Mouse (Mus musculus) heart, embryonic 12.5 days (tissue): Measurements from ENCODE around the gene Gm20388. TPM values are rescaled to one million over a fixed set of nuclear protein-coding genes. Genes with fewer than 3 reads are reported as not detected.

Experiments used
- ATAC-seq: fragments of 200-750 bp; cut with Nextera tagmentation; 2 replicates; pipeline ENCODE4 v1.8.0; 2017; ENCODE audit warnings: moderate TSS enrichment, moderate library complexity; ENCODE audit not compliant: insufficient number of reproducible peaks, low FRiP score
- H3K27ac ChIP-seq: fragments of 300-500 bp; sonication (generic); 2 replicates; pipeline ENCODE4 v1.5.1; 2016; ENCODE audit warnings: mild to moderate bottlenecking, moderate library complexity; ENCODE audit not compliant: poor library complexity, severe bottlenecking
- H3K27me3 ChIP-seq: fragments of 300-500 bp; sonication (generic); replicated peaks from 2 replicates; pipeline ENCODE4 v1.6.1; 2016; ENCODE audit warnings: mild to moderate bottlenecking, moderate library complexity
- H3K36me3 ChIP-seq: fragments of 300-500 bp; sonication (generic); 2 replicates; pipeline ENCODE4 v1.6.1; 2016; ENCODE audit warnings: mild to moderate bottlenecking, moderate library complexity
- H3K4me1 ChIP-seq: fragments of 300-500 bp; sonication (generic); replicated peaks from 2 replicates; pipeline ENCODE4 v1.6.1; 2016; ENCODE audit warnings: mild to moderate bottlenecking
- H3K4me2 ChIP-seq: fragments of 300-500 bp; sonication (generic); 2 replicates; pipeline ENCODE4 v1.6.1; 2016; ENCODE audit warnings: mild to moderate bottlenecking, moderate library complexity
- H3K4me3 ChIP-seq: fragments of 300-500 bp; sonication (generic); 2 replicates; pipeline ENCODE4 v1.5.1; 2016; ENCODE audit warnings: mild to moderate bottlenecking
- H3K9ac ChIP-seq: fragments of 300-500 bp; sonication (generic); 2 replicates; pipeline ENCODE4 v1.6.1; 2016; ENCODE audit warnings: mild to moderate bottlenecking, moderate library complexity
- H3K9me3 ChIP-seq: fragments of 300-500 bp; sonication (generic); replicated peaks from 2 replicates; pipeline ENCODE4 v1.6.1; 2016; ENCODE audit warnings: mild to moderate bottlenecking, moderate library complexity
- WGBS: fragments of 180-500 bp; shearing (Covaris S2); methylation state at CpG from one replicate; pipeline ENCODE4 v1.1.7; 2016; 5-methylcytosine and 5-hydroxymethylcytosine counted together
- polyA plus RNA-seq: library from polyadenylated mRNA; unstranded; fragments of >200 nt; fragmentation: Nextera tagmentation; extraction: Ambion mirVana; gene quantifications from 2 replicates; pipeline ENCODE4 v1.2.1, GENCODE M21; 2016

Gm20388 gene
- polyA plus RNA-seq, 1 experiment from 2014 or later = not detected

DNA sequence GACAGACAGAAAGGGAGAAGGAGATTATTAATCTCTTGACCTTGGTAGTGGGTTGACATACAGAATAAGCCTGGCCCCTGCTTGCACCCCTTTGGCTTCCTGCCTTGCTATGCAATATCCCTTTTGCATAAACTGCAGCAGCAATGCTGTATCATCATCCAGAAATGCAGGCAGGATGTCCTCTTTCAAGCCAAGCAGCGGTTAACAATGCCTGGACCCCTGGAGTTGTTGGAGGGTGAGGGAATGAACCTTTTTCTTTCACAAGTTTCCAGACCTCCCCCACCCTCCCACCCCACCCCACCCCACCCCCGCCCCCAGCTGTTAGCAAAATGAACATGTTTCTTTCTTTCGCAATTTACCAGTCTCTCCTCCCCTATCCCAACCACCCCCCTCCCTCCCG lies 3758.0 kb downstream of the Gm20388 start:
- peaks cover 11% of the 10 kb centered on the region; the same call in 1 of the 2 replicates for H3K4me1 ChIP-seq
- no peaks in the 10 kb centered on the region for H3K9me3 ChIP-seq
- no peak overlapping the region for H3K9ac ChIP-seq
- peaks cover 8% of the 10 kb centered on the region for H3K36me3 ChIP-seq
- H3K27me3 ChIP-seq = 0 out of 2 replicates have a peak, but pooled peaks cover 6% of the 10 kb centered on the region
- no peak for ATAC-seq
- no peak overlapping the region for H3K4me3 ChIP-seq
- 50% methylated on average over 4 of the region's 4 CpGs for WGBS
- no peak overlapping the region for H3K4me2 ChIP-seq
- H3K27ac ChIP-seq = no peak overlapping the region

DNA sequence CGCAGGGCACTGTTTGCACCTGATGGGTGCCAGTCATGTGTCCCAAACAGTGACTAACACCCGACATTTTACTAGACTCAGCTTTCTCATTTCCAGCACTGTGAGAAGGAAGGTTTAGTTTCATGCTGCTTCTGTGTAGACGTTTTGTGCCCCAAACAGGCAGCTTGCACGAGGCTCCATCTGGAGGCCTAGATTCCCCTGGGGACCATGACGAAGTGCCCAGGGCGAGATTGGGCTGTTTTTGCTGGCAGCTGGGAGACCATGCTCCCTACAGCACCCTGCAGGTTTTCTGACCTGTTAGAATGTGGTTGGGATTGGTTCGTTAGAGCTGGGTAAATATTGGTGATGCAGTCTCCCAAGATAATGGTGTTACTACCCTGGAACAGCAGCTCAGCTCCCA lies 3760.1 kb downstream of the Gm20388 start:
- Histone ChIP-seq H3K27ac (no peak overlapping the region), H3K4me2 (no peak overlapping the region), H3K4me1 (peaks cover 20% of the 10 kb centered on the region), H3K4me3 (no peak overlapping the region), H3K27me3 (0 out of 2 replicates have a peak, but pooled peaks cover 6% of the 10 kb centered on the region), H3K36me3 (no peaks in the 10 kb centered on the region), H3K9me3 (no peaks in the 10 kb centered on the region), H3K9ac (no peak overlapping the region)
- 72% methylated on average over 7 of the region's 7 CpGs for WGBS
- no peak for ATAC-seq

DNA sequence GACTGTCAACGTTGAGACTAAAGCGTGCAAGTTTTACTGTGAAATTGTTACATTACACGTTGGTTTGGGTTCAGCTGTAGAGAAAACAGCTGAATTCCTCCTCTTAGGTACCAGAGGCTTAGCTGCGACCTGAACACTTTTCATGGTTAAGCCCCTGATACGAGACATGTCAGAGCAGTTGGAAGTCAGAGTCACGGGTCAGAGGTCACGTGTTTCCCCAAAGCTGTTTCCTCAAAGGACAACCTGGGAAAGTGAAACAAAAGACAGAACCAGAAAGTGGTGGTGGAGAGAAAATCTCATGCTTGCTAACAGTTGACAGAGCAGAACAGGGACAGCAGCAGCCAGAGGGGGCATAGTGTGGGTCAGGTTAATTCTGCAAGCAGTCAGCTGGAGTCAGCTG lies 3760.8 kb downstream of the Gm20388 start:
- ATAC-seq = no peak
- 71% methylated on average over 7 of the region's 7 CpGs for WGBS
- Histone ChIP-seq H3K4me2 (no peak overlapping the region), H3K9me3 (no peaks in the 10 kb centered on the region), H3K27ac (no peak overlapping the region), H3K4me3 (no peak overlapping the region), H3K27me3 (0 out of 2 replicates have a peak, but pooled peaks cover 6% of the 10 kb centered on the region), H3K4me1 (peaks cover 26% of the 10 kb centered on the region), H3K36me3 (no peaks in the 10 kb centered on the region), H3K9ac (no peak overlapping the region)

DNA sequence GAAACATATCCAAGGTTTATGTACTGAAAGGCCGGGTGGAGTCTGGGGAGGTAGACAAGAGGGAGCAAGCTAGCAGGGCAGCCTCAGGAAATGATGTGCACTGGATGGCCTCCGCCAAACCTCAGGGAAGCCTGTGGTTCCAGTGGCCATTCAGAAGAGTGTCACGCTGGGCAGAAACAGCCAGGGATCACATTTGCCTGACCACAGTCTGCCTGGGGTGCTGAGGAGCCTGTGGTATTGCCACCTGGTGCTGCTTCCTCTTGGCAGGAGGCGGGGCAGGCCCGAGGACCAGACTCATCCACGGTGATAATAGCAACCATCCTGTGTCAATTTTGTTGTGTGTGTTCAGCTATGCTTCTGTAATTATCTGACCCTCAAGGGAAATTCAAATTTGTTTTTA lies 3762.0 kb downstream of the Gm20388 start:
- 0 out of 2 replicates have a peak, but pooled peaks cover 6% of the 10 kb centered on the region for H3K27me3 ChIP-seq
- no peaks in the 10 kb centered on the region for H3K9me3 ChIP-seq
- no peak overlapping the region for H3K27ac ChIP-seq
- WGBS = 63% methylated on average over 6 of the region's 6 CpGs
- ATAC-seq = no peak
- no peaks in the 10 kb centered on the region for H3K36me3 ChIP-seq
- H3K4me1 ChIP-seq = peaks cover 26% of the 10 kb centered on the region
- H3K4me2 ChIP-seq = no peak overlapping the region
- H3K4me3 ChIP-seq = no peak overlapping the region
- H3K9ac ChIP-seq = no peak overlapping the region

- WGBS = 12% methylated on average over 5 of the region's 5 CpGs
- H3K9ac ChIP-seq = 0 out of 2 replicates have a peak overlapping the region, but pooled peaks have one; percentile 27
- ATAC-seq = 0 out of 2 replicates have a peak, but pooled peaks have one; percentile 18
- H3K9me3 ChIP-seq = no peaks in the 10 kb centered on the region
- H3K27ac ChIP-seq = peak overlapping the region; percentile 59
- 0 out of 2 replicates have a peak, but pooled peaks cover 3% of the 10 kb centered on the region for H3K27me3 ChIP-seq
- H3K4me1 ChIP-seq = peaks cover 14% of the 10 kb centered on the region
- no peak overlapping the region for H3K4me3 ChIP-seq
- peak overlapping the region; percentile 28 for H3K4me2 ChIP-seq
- H3K36me3 ChIP-seq = no peaks in the 10 kb centered on the region
These were observed 3765.0 kb downstream of the Gm20388 start for GRCm38 (mm10) chr8:123675611-123676010.

DNA sequence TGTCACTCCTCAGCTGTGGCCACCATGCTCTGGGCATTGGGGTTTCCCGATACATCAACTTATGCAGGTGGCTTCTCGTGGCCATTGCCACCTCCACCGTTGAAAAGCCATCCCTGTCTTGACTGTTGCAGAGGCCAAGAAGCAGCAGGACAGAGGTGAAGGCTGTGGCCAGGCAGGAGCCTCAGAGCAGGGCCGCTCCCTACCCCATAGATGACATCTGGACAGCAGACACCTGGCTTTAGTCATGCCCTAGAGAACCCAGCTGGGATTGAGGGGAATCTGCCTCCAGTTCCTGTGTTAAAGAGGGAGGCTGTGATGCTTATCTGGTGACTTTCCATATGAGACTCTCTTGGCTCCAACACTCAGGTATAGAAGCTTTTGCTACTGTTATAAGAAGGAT lies 3767.7 kb downstream of the Gm20388 start:
- 75% methylated on average over 4 of the region's 4 CpGs for WGBS
- Histone ChIP-seq H3K9ac (no peak overlapping the region), H3K4me3 (no peak overlapping the region), H3K9me3 (no peaks in the 10 kb centered on the region), H3K4me2 (no peak overlapping the region), H3K36me3 (no peaks in the 10 kb centered on the region), H3K27me3 (no peaks in the 10 kb centered on the region), H3K4me1 (peaks cover 20% of the 10 kb centered on the region), H3K27ac (no peak overlapping the region)
- ATAC-seq = no peak

DNA sequence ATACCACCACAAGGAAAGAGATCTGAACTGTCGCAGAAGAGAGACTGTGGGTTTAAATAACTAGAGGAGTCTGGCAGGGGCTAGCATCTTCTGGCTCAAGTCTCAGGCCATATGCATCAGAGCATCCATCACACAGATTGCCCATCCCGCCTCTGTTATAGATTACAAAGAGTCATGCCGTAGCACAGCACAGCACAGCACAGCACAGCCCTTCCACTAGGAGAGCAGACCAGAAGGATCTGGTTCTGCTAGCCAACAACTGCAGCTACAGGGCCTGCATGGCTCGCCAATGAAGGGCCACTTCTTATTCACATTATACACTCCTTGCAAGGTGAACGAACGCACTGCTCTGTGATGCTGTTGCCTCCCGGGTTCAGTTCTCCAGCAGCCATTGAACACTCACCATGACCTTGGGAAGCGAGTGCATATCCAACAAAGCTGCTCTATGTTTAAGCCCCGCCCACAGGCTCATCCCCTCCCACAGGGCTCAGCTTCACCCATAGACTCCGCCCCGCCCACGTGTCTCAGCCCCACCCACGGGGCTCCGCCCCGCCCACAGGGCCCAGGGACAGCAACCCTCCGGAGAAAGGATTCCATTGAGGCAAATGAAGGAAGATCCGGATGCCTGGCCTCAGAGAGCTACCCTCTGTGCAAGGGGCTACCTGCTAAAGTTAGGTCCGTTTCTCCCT lies 3771.6 kb downstream of the Gm20388 start:
- H3K4me3 ChIP-seq = no peak overlapping the region
- H3K9ac ChIP-seq = no peak overlapping the region
- H3K27ac ChIP-seq = no peak overlapping the region
- H3K27me3 ChIP-seq = no peaks in the 10 kb centered on the region
- H3K4me1 ChIP-seq = peaks cover 5% of the 10 kb centered on the region; the same call in 1 of the 2 replicates
- WGBS = 25% methylated on average over 18 of the region's 18 CpGs
- peak overlapping the region; percentile 29 for H3K4me2 ChIP-seq
- peak; percentile 64 for ATAC-seq
- no peaks in the 10 kb centered on the region for H3K9me3 ChIP-seq
- H3K36me3 ChIP-seq = no peaks in the 10 kb centered on the region

DNA sequence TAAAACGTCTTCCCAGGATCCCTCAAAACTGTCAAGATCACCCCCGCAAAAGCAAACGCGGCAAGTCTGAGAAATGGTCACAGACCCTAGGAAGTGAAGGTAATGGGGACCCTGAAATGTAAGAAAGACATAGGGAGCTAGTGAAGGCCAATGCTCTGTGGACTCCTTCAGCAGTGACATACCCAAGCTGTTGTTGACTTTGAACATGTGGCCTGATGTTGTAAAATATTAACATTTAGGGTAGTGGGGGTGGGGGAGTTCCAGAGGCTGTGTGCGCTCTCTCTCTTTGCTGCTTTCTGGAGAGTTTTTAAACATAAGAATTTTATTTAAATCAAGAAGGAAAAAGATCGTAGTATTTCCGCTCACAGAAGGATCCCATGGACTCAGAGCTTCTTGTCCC lies 3772.7 kb downstream of the Gm20388 start:
- H3K27me3 ChIP-seq = no peaks in the 10 kb centered on the region
- H3K9ac ChIP-seq = no peak overlapping the region
- peaks cover 5% of the 10 kb centered on the region; the same call in 1 of the 2 replicates for H3K4me1 ChIP-seq
- no peak overlapping the region for H3K4me3 ChIP-seq
- H3K9me3 ChIP-seq = no peaks in the 10 kb centered on the region
- WGBS = 57% methylated on average over 7 of the region's 7 CpGs
- no peak overlapping the region for H3K27ac ChIP-seq
- peak overlapping the region; percentile 29; the same call in 1 of the 2 replicates for H3K4me2 ChIP-seq
- ATAC-seq = no peak
- no peaks in the 10 kb centered on the region for H3K36me3 ChIP-seq

- 80% methylated on average over 7 of the region's 7 CpGs for WGBS
- no peak overlapping the region for H3K4me2 ChIP-seq
- no peak overlapping the region for H3K9ac ChIP-seq
- no peak for ATAC-seq
- no peaks in the 10 kb centered on the region for H3K36me3 ChIP-seq
- no peaks in the 10 kb centered on the region for H3K27me3 ChIP-seq
- no peaks in the 10 kb centered on the region; the same call in 1 of the 2 replicates for H3K9me3 ChIP-seq
- H3K4me1 ChIP-seq = peaks cover 9% of the 10 kb centered on the region; the same call in 1 of the 2 replicates
- no peak overlapping the region for H3K27ac ChIP-seq
- no peak overlapping the region for H3K4me3 ChIP-seq
These were observed 3774.2 kb downstream of the Gm20388 start for GRCm38 (mm10) chr8:123684806-123685205.

GRCm38 (mm10) chr8:123685477-123685876 lies 3774.8 kb downstream of the Gm20388 start:
- Histone ChIP-seq H3K4me1 (peaks cover 9% of the 10 kb centered on the region; the same call in 1 of the 2 replicates), H3K27me3 (no peaks in the 10 kb centered on the region), H3K9ac (no peak overlapping the region), H3K4me2 (no peak overlapping the region), H3K4me3 (no peak overlapping the region), H3K9me3 (no peaks in the 10 kb centered on the region; the same call in 1 of the 2 replicates), H3K36me3 (no peaks in the 10 kb centered on the region), H3K27ac (no peak overlapping the region)
- no peak for ATAC-seq
- 77% methylated on average over 4 of the region's 4 CpGs for WGBS

- Histone ChIP-seq H3K4me3 (no peak overlapping the region), H3K36me3 (no peaks in the 10 kb centered on the region), H3K9ac (no peak overlapping the region), H3K27me3 (no peaks in the 10 kb centered on the region), H3K27ac (no peak overlapping the region), H3K4me2 (no peak overlapping the region), H3K4me1 (0 out of 2 replicates have a peak, but pooled peaks cover 4% of the 10 kb centered on the region), H3K9me3 (no peaks in the 10 kb centered on the region; the same call in 1 of the 2 replicates)
- WGBS = 55% methylated on average over 4 of the region's 4 CpGs
- ATAC-seq = no peak
These were observed 3777.2 kb downstream of the Gm20388 start for GRCm38 (mm10) chr8:123687826-123688225.
